Mouse (Mus musculus): ENCODE measurements around the gene Dennd1a. TPM values are rescaled to one million over a fixed set of nuclear protein-coding genes. Genes with fewer than 3 reads are reported as not detected.

Dennd1a gene
- polyA plus RNA-seq, 1 experiment from 2014 or later: 8.6 TPM

DNA sequence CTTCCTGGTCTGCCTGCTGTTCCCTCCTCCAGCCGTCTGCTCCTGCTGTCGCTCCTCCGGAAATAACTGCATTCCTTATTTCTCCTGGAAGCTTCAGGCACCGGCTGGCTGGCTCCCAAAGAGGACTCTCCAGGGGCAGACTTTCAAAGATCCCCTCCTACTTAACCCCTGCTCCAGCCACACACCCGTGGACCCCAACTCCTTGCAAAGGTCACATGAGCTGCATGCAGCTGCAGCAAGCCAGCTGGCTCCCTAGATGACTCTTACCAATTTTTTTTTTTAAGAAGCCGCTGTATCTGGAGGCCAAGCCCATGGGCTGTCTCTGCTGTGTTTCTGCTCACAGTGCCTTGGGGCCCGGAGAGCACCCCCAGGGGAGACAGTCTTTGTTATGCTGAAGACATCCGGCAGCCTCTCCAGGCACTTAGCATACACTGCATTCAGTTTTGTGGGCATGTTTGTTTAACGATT is 520.1 kb downstream of the Dennd1a start:
- H3K27ac ChIP-seq (replicated peaks; ENCODE audit: low read depth, low read length): no peak overlapping the region
- H3K9ac ChIP-seq (replicated peaks; ENCODE audit: low read length): no peak overlapping the region
- H3K4me3 ChIP-seq (ENCODE audit: low read depth, low read length): no peak overlapping the region
- DNase-seq (ENCODE audit: low spot score) (no peak), ATAC-seq (replicated peaks; ENCODE audit: insufficient number of reproducible peaks, low FRiP score, low TSS enrichment, low read depth) (0 out of 2 replicates have a peak, but pooled peaks have one; percentile 6)
- WGBS: 1% methylated on average over 9 of the region's 9 CpGs
- H3K4me2 ChIP-seq (ENCODE audit: low read depth, low read length): no peak overlapping the region
- 0 out of 2 replicates have a peak, but pooled peaks cover 2% of the 10 kb centered on the region for H3K4me1 ChIP-seq (ENCODE audit: control insufficient read depth, insufficient read depth, low read length)
- H3K36me3 ChIP-seq (replicated peaks; ENCODE audit: control insufficient read depth, insufficient read depth, low read depth, low read length): no peaks in the 10 kb centered on the region
- peaks cover 2% of the 10 kb centered on the region; the same call in 1 of the 2 replicates for H3K27me3 ChIP-seq (ENCODE audit: control insufficient read depth, insufficient read depth, low read length)
- no peaks in the 10 kb centered on the region for H3K9me3 ChIP-seq (replicated peaks; ENCODE audit: control insufficient read depth, low read length)

DNA sequence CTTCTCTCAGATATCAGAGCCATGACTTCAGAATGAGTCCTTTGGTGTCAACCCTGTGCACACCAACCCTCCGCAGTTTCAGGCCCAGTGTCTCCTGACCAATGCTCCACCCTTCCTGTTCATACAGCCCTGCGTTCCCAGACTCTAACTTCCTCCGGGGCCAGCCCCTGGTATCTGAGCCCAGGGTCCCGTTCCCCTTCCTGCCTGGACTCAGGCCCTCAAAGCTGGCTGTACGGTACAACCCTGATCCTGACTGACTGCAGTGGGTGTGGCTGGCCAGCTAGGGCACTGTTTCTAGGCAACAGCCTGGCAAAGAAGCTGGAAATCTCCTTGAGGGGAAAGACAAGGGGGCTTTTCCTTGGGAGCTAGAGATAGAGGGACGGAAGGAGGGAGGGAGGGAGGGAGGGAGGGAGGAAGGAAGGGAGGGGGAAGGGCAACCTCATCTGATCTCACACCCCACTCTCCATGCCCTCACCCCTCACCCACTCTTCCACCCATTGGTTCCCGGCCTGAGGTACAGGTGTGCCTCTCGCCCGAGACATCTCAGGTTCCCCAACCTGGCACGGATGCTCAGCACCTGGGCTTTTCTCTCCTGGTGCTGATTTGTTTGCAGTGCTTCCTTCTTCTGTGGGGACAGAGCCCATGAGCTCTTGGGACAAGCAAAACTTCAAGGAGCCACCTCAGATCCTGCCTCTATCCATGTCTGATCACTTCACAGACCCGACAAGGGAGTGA is 521.0 kb downstream of the Dennd1a start:
- Histone ChIP-seq H3K4me3 (ENCODE audit: low read depth, low read length) (no peak overlapping the region), H3K4me2 (ENCODE audit: low read depth, low read length) (no peak overlapping the region), H3K9ac (replicated peaks; ENCODE audit: low read length) (no peak overlapping the region), H3K36me3 (replicated peaks; ENCODE audit: control insufficient read depth, insufficient read depth, low read depth, low read length) (no peaks in the 10 kb centered on the region), H3K9me3 (replicated peaks; ENCODE audit: control insufficient read depth, low read length) (no peaks in the 10 kb centered on the region), H3K4me1 (ENCODE audit: control insufficient read depth, insufficient read depth, low read length) (0 out of 2 replicates have a peak, but pooled peaks cover 2% of the 10 kb centered on the region), H3K27me3 (ENCODE audit: control insufficient read depth, insufficient read depth, low read length) (peaks cover 2% of the 10 kb centered on the region; the same call in 1 of the 2 replicates), H3K27ac (replicated peaks; ENCODE audit: low read depth, low read length) (no peak overlapping the region)
- DNase-seq (ENCODE audit: low spot score) (no peak), ATAC-seq (replicated peaks; ENCODE audit: insufficient number of reproducible peaks, low FRiP score, low TSS enrichment, low read depth) (no peak)
- 41% methylated on average over 10 of the region's 11 CpGs for WGBS

- Histone ChIP-seq H3K4me3 (ENCODE audit: low read depth, low read length) (no peak overlapping the region), H3K9me3 (replicated peaks; ENCODE audit: control insufficient read depth, low read length) (no peaks in the 10 kb centered on the region), H3K36me3 (replicated peaks; ENCODE audit: control insufficient read depth, insufficient read depth, low read depth, low read length) (no peaks in the 10 kb centered on the region), H3K9ac (replicated peaks; ENCODE audit: low read length) (0 out of 2 replicates have a peak overlapping the region, but pooled peaks have one; percentile 4), H3K27ac (replicated peaks; ENCODE audit: low read depth, low read length) (no peak overlapping the region), H3K4me1 (ENCODE audit: control insufficient read depth, insufficient read depth, low read length) (0 out of 2 replicates have a peak, but pooled peaks cover 2% of the 10 kb centered on the region), H3K27me3 (ENCODE audit: control insufficient read depth, insufficient read depth, low read length) (peaks cover 2% of the 10 kb centered on the region; the same call in 1 of the 2 replicates), H3K4me2 (ENCODE audit: low read depth, low read length) (no peak overlapping the region)
- DNase-seq (ENCODE audit: low spot score) (no peak), ATAC-seq (replicated peaks; ENCODE audit: insufficient number of reproducible peaks, low FRiP score, low TSS enrichment, low read depth) (no peak)
- 22% methylated on average over 21 of the region's 21 CpGs for WGBS
Observed at GRCm38 (mm10) chr2:37765082-37765483, 522.1 kb downstream of the Dennd1a start.

- 0 out of 2 replicates have a peak, but pooled peaks cover 2% of the 10 kb centered on the region for H3K4me1 ChIP-seq (ENCODE audit: control insufficient read depth, insufficient read depth, low read length)
- 75% methylated on average over 2 of the region's 2 CpGs for WGBS
Observed at GRCm38 (mm10) chr2:37764514-37764913, 522.7 kb downstream of the Dennd1a start.

GRCm38 (mm10) chr2:37763638-37764037 is 523.6 kb downstream of the Dennd1a start:
- Histone ChIP-seq H3K27me3 (ENCODE audit: control insufficient read depth, insufficient read depth, low read length) (peaks cover 2% of the 10 kb centered on the region; the same call in 1 of the 2 replicates), H3K9me3 (replicated peaks; ENCODE audit: control insufficient read depth, low read length) (no peaks in the 10 kb centered on the region), H3K9ac (replicated peaks; ENCODE audit: low read length) (no peak overlapping the region), H3K27ac (replicated peaks; ENCODE audit: low read depth, low read length) (no peak overlapping the region), H3K4me3 (ENCODE audit: low read depth, low read length) (no peak overlapping the region), H3K4me1 (ENCODE audit: control insufficient read depth, insufficient read depth, low read length) (0 out of 2 replicates have a peak, but pooled peaks cover 2% of the 10 kb centered on the region), H3K36me3 (replicated peaks; ENCODE audit: control insufficient read depth, insufficient read depth, low read depth, low read length) (no peaks in the 10 kb centered on the region), H3K4me2 (ENCODE audit: low read depth, low read length) (no peak overlapping the region)
- DNase-seq (ENCODE audit: low spot score) (no peak), ATAC-seq (replicated peaks; ENCODE audit: insufficient number of reproducible peaks, low FRiP score, low TSS enrichment, low read depth) (no peak)
- 41% methylated on average over 3 of the region's 3 CpGs for WGBS

More at GRCm38 (mm10) chr2:37764514-37764913, 522.7 kb downstream of the Dennd1a start:
- DNase-seq (ENCODE audit: low spot score) (no peak), ATAC-seq (replicated peaks; ENCODE audit: insufficient number of reproducible peaks, low FRiP score, low TSS enrichment, low read depth) (no peak)
- Histone ChIP-seq H3K4me3 (ENCODE audit: low read depth, low read length) (no peak overlapping the region), H3K36me3 (replicated peaks; ENCODE audit: control insufficient read depth, insufficient read depth, low read depth, low read length) (no peaks in the 10 kb centered on the region), H3K9me3 (replicated peaks; ENCODE audit: control insufficient read depth, low read length) (no peaks in the 10 kb centered on the region), H3K4me2 (ENCODE audit: low read depth, low read length) (no peak overlapping the region), H3K27ac (replicated peaks; ENCODE audit: low read depth, low read length) (no peak overlapping the region), H3K27me3 (ENCODE audit: control insufficient read depth, insufficient read depth, low read length) (peaks cover 2% of the 10 kb centered on the region; the same call in 1 of the 2 replicates), H3K9ac (replicated peaks; ENCODE audit: low read length) (no peak overlapping the region)

- H3K4me3 ChIP-seq (ENCODE audit: low read depth, low read length): no peak overlapping the region
- no peak for DNase-seq (ENCODE audit: low spot score)
- no peak overlapping the region for H3K4me2 ChIP-seq (ENCODE audit: low read depth, low read length)
- H3K27ac ChIP-seq (replicated peaks; ENCODE audit: low read depth, low read length): no peak overlapping the region
- WGBS: 32% methylated on average over 6 of the region's 6 CpGs
- no peaks in the 10 kb centered on the region for H3K27me3 ChIP-seq (ENCODE audit: control insufficient read depth, insufficient read depth, low read length)
- ATAC-seq (replicated peaks; ENCODE audit: insufficient number of reproducible peaks, low FRiP score, low TSS enrichment, low read depth): no peak
- H3K4me1 ChIP-seq (ENCODE audit: control insufficient read depth, insufficient read depth, low read length): no peaks in the 10 kb centered on the region; the same call in 1 of the 2 replicates
- H3K9me3 ChIP-seq (replicated peaks; ENCODE audit: control insufficient read depth, low read length): no peaks in the 10 kb centered on the region
- H3K36me3 ChIP-seq (replicated peaks; ENCODE audit: control insufficient read depth, insufficient read depth, low read depth, low read length): no peaks in the 10 kb centered on the region
- H3K9ac ChIP-seq (replicated peaks; ENCODE audit: low read length): no peak overlapping the region
Observed at GRCm38 (mm10) chr2:37760633-37761032, 526.6 kb downstream of the Dennd1a start.

- Histone ChIP-seq H3K4me1 (ENCODE audit: control insufficient read depth, insufficient read depth, low read length) (no peaks in the 10 kb centered on the region; the same call in 1 of the 2 replicates), H3K36me3 (replicated peaks; ENCODE audit: control insufficient read depth, insufficient read depth, low read depth, low read length) (no peaks in the 10 kb centered on the region), H3K4me2 (ENCODE audit: low read depth, low read length) (peak overlapping the region; percentile 25), H3K4me3 (ENCODE audit: low read depth, low read length) (no peak overlapping the region), H3K27me3 (ENCODE audit: control insufficient read depth, insufficient read depth, low read length) (no peaks in the 10 kb centered on the region), H3K9me3 (replicated peaks; ENCODE audit: control insufficient read depth, low read length) (no peaks in the 10 kb centered on the region), H3K9ac (replicated peaks; ENCODE audit: low read length) (peak overlapping the region; percentile 32), H3K27ac (replicated peaks; ENCODE audit: low read depth, low read length) (no peak overlapping the region)
- ATAC-seq (replicated peaks; ENCODE audit: insufficient number of reproducible peaks, low FRiP score, low TSS enrichment, low read depth): peak; percentile 58; the same call in 1 of the 2 replicates
- 14% methylated on average over 21 of the region's 21 CpGs for WGBS
- DNase-seq (ENCODE audit: low spot score): peak; percentile 50
Observed at GRCm38 (mm10) chr2:37758343-37759015, 528.7 kb downstream of the Dennd1a start.

All from embryonic facial prominence, embryonic 11.5 days (tissue).